Mouse (Mus musculus): ENCODE data around the gene Srebf2.
A peak's percentile ranks its signal among the peaks of the same experiment; 100 is the strongest.
"Not testable (repeated sequence)": the region's sequence is repeated elsewhere in the genome, so short reads cannot be mapped to it uniquely, and the experiment has no call there.

Srebf2 gene

DNA sequence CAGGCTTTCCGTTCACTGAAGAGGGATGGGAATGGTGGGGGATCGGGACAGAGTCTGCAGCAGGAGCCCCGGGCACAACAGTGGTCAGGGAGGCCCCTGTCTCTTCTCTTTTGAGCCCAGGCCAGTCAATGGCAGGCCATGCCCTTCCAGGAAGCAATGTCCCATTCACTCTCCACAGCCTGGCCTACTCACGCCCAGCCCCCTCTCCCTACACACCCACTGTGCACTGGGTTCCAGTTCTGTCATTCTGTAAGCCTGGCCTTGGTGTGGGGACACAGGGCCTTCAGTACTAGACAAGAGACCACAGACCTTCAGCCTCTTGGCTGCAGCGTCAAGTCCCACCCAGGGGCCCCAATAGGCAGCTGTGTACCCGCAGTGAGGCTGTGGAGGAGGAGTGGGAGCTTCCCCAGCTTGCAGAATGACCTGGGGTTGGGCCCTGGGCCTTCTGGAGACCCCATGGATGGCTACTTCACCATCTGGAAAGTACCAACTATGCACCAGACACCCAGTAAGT is 83.2 kb downstream of the Srebf2 start:
- no peak for DNase-seq

DNA sequence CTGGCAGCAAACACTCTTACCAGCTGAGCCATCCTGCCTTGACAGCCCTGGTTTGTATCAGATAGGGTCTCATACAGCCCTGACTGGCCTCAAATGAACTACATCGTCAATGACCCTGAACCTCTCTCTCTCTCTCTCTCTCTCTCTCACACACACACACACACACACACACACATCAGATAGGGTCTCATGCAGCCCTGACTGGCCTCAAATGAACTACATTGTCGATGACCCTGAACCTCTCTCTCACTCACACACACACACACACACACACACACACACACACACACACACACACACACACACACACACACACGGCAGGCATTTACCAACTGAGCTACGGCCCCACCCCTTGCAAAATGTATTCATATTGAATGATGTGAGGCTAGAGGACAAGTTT is 84.1 kb downstream of the Srebf2 start:
- no peak for DNase-seq

DNA sequence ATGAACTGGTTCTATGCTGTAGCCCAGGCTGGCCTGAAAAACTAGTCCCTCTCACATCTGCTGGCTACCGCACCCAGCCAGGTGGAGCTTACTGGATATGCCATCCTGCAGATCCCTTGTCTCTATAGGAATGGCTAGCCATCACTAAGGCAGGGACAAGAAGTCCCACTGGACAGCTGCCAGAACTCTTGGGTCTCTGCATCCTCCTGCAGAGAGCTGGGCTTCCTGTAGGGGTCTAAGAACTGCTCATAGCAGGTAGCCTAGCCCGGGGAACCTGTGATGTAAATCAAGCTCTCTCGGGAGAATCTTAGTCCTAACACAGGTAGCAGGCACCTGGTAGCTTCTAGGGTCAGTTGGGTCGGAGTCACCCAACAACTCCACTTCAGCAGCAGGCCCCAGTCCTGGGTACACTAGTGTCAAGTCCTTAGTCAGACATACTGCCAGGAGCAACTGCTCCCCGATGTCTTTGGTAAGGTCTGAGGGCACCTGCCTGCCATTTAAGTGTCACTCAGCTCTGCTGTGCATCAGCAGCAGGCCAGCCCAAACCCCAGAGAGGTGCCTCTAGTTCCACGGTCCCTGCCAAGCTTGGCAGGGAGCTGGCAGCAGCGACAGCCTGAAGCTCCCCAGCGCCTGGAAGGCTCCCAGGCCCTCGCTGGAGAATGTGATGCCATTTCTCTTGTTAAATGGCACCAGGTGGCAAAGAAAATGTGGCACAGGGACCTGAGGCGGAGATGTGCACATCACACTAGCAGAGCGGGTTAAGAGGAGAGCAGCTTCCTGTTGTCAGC is 84.8 kb downstream of the Srebf2 start:
- no peak for DNase-seq

DNA sequence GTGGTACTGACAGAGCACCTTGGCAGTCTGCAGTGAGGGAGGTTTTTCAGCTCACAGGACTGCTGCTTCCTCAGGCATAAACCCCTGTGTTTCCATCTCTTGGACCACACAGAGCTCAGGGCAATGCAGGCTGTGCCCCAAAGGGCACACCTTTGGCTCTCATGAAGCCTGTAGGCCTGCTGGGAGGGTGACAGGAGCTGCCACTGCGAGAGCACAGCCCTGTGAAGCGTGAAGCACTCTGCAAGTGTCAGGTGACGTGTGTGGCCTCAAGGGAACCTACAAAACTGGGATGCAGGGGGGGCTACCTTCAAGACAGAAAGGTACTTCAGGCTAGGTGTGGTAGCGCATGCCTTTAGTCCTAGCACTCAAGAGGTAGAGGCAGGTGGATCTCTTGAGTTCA is 85.7 kb downstream of the Srebf2 start:
- no peak for DNase-seq

DNA sequence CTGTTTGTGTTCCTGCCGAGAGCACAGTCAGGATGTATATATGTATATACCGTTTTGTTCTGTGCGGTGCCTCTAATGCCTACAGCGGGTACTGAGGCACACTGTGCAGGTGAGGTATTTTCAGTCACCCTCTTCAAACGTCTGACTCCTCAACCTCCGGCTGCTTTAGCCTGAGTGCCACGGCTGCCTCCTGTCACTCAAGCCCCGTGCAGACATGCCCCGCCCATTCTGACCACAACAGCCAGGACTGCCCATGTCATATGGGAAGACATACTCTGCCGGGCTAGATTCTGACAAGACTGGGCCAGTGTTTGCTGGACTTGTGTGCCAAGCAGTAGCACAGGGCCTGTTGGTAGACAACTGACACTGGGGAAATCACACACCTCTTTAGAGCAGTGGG is 88.7 kb downstream of the Srebf2 start:
- no peak for DNase-seq

DNA sequence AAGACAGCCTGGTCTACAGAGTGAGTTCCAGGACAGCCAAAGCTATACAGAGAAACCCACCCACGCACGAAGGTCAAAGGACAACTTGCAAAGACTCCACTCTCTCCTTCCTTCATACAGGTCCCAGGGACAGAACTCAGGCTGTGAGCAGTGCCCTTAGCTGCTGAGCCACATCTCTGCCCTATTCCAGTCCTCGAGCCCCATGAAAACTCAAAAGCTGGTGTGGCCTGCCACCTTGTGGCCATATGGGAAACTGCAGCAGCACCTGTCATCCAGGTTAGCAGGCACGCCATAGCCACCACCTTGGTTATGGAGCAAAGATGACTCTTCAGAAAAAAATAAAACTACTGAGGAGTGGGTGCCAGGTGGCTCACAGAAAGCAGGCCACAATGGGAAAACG is 89.6 kb downstream of the Srebf2 start:
- peak; percentile 73 for DNase-seq

DNA sequence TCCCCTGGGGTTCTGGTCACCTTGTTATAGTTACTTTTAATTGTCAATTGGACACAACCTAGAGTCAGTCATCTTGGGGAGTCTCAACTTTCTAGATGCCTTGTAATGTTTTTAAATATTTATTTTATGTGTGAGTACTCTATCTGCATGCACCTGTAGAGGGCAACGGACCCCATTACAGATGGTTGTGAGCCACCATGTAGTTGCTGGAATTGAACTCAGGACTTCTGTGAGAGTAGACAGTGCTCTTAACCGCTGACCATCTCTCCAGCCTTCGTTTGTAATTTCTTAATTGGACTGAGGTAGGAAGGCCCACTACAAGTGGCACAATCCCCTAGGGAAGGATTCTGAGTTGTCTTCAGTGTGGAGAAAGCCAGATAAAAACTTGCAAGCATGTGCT is 96.3 kb downstream of the Srebf2 start:
- DNase-seq: no peak

DNA sequence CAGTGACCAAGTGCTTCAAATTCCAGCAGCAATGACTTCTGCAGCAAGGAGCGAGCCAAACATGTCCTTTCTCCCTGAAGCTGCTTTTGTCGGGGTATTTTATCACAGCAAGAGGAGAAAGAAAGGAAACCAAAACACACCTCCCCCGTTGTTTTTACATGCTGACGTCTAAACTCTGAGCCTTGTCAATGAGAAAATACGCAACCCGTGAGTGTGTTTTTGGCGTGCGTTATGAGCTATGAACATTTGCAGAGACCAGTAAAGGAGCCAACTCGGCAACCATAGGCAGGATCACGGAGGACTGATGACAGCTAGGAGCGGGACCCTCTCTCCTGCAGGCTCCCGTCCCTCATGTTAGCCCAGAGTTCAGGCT is 96.7 kb downstream of the Srebf2 start:
- DNase-seq: no peak

DNA sequence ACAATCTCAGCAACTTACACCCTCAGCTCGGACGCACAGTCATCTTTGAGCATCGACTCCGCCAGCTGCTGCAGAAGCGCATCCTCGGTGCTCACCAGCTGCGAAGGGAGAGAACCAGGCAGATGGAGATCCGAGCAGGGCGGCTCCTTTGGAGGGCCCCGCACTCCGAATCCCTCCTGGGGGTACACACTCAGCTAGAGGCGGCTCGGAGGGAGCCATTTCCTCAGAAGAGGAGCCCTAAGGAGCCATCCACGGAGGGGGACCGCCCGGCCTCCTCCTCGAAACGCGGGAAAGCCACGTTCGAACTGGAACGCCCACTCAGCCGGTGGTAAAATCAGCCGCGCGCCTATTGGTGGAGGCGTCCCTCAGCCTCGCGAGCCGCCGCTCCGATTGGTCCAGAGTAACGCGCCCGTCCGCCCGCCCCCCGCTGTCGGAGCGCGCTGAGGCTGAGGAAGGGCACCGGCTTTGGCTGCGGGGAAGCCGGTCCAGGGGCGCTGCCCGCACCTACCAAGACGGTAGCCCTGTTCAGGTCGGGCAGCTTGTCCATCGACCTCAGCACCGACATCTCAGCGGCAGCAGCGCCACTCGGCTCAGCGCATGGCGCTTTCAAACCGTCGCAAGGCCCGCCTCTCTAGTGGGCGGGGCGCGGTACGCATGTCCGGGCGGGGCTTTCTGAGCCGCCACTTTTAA is 97.3 kb downstream of the Srebf2 start, which contains the start of gene Cenpm:
Cenpm (minus strand) TSS at position 634 of the 690 bp plus-strand sequence.
- peak; percentile 89 for DNase-seq

DNA sequence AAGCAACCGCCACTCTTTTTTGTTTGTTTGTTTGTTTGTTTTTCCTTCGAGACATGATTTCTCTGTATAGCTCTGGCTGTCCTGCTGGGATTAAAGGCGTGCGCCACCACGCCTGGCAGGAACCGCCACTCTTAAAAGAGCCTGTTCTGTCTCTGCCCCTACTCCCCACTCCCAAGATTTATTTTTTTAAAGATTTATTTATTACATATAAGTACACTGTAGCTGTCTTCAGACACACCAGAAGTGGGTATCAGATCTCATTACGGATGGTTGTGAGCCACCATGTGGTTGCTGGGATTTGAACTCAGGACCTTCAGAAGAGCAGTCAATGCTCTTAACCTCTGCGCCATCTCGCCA is 97.8 kb downstream of the Srebf2 start:
- not testable (repeated sequence) for DNase-seq

DNA sequence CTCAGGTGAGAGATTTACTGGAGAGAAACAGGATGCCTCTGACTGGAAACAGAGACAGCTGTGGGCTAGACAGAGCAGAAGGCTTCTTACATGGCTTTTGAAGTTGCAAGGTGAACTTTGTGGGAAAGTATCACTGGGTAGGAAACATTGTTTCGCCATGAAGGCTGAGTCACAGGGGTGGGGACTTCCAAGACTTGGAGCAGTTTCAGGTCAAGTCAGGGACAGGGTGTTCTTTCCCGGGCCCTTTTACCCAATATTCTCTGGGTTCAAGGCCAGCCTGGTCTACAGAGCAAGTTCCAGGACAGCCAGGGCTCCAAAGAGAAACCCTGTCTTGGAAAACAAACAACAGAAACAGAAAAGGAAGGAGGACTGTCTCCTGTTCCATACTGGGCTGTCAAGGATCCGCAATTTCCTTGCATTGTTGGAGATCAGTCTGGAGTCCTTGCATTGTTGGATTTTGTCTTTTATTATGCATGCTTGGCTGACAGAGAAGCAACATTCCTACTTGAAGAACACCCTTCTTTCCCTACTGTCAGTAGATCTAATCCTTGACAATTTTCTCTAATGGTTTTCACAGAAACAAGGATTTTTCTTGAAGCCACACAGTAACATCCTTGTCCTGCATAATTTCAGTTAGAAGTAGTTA is 100.3 kb downstream of the Srebf2 start:
- no peak for DNase-seq

DNA sequence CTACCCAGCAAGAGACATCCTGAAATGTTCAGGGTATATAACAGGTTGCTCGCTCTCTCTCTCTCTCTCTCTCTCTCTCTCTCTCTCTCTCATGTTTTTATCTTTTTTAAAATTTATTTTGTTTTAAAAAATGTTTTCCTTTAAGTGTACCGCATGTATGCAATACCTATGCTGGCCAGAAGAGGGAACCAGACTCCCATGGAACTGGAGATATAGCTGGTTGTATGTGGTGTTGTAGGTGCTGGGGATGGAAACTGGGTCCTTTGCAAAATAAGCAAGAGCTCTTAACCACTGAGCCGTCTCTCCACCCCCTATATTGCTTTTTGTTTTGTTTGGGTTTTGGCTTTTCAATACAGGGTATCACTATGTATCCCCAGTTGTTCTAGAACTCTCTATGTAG is 104.6 kb downstream of the Srebf2 start:
- no peak for DNase-seq

DNA sequence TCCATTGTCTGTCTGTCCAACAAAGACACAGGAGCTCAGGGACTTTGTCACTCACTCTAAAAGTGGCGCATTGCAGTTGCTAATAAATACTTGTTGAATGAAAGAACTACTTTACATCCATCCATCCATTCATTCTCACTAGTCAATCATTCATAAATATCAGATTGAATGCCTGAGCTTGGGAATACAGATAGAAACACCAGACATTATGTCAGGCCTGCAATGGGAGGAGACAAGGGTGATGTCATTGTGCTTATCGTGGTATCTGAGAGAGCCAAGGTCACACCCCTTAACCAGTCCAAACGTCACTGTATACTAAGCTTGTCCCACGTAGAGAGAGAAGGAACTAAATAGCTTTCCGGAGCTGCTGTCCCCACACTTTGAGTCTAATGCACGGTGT is 105.1 kb downstream of the Srebf2 start, which contains the start of gene 1500009C09Rik:
1500009C09Rik (plus strand) TSS at position 301 of the 400 bp plus-strand sequence.
- DNase-seq: no peak
